In genomic region chr3:152469423-152470200, GRCm38 (mm10) we compare ENCODE assay signal across 14 mouse cellular contexts.
DNase-seq lines count a peak whose midpoint lies in the region; ATAC-seq lines count a peak whose summit lies in the region.
"Had no signal": no experiment of that assay in that cellular context is flagged by ENCODE, and none has a peak within 500 bp of the region (broad histone marks: within the 10 kb centered on the region; RNA-seq: fewer than 3 reads in every experiment).

No protein-coding gene starts in this region.

- peak overlapping the region; percentile 30 for H3K4me2 ChIP-seq in heart, embryonic 13.5 days
- H3K4me2 ChIP-seq: stomach, embryonic 15.5 days had no signal

- DNase-seq in heart, adult 11 months, result peak; percentile 95
- no peak for DNase-seq in heart, postnatal 25 days (ENCODE audit: low spot score)
- peak; percentile 51 for DNase-seq in urinary bladder, postnatal 14 days (ENCODE audit: low spot score)
- DNase-seq in urinary bladder, postnatal 4 days (ENCODE audit: low spot score in 2 of 2), result no peak
- DNase-seq in embryo, embryonic 9.5 days (ENCODE audit: extremely low spot score), result no peak
- DNase-seq in left cerebral cortex, postnatal 4 days, result no peak
- DNase-seq in kidney, postnatal 14 days, result no peak
- DNase-seq: lung, adult 18-20 months; right cerebral cortex, postnatal 4 days; thymus, postnatal 25 days had no signal

- intact Hi-C loops in heart, postnatal 25 days (cut with DNase I), result no loop called here
- intact Hi-C loops in left cerebral cortex, postnatal 4 days (cut with DNase I), result no loop called here

- H3K9ac ChIP-seq in heart, embryonic 13.5 days, result peak overlapping the region; percentile 48; the same call in 1 of the 2 replicates
- H3K9ac ChIP-seq: stomach, embryonic 15.5 days had no signal

- H3K4me3 ChIP-seq in heart, embryonic 13.5 days, result no peak overlapping the region
- H3K4me3 ChIP-seq: hindbrain, embryonic 10.5 days; stomach, embryonic 15.5 days had no signal

- no peaks in the 10 kb centered on the region for H3K9me3 ChIP-seq in heart, embryonic 13.5 days
- H3K9me3 ChIP-seq: hindbrain, embryonic 10.5 days; stomach, embryonic 15.5 days had no signal

- H3K36me3 ChIP-seq in heart, embryonic 13.5 days, result no peaks in the 10 kb centered on the region
- H3K36me3 ChIP-seq: hindbrain, embryonic 10.5 days; stomach, embryonic 15.5 days had no signal

- H3K4me1 ChIP-seq in heart, embryonic 13.5 days, result peaks cover 44% of the 10 kb centered on the region
- H3K4me1 ChIP-seq: stomach, embryonic 15.5 days had no signal

- peak overlapping the region; percentile 44 for H3K27ac ChIP-seq in heart, embryonic 13.5 days (replicated peaks)
- H3K27ac ChIP-seq: hindbrain, embryonic 10.5 days; stomach, embryonic 15.5 days had no signal

- no peak for ATAC-seq in heart, embryonic 13.5 days (ENCODE audit: extremely low read depth, insufficient number of reproducible peaks, low FRiP score, low TSS enrichment)
- ATAC-seq: intestine, postnatal 0 days had no signal

- 47% methylated on average over 18 of the region's 18 CpGs for WGBS in heart, embryonic 13.5 days

- H3K27me3 ChIP-seq in heart, embryonic 13.5 days (replicated peaks), result no peaks in the 10 kb centered on the region
- H3K27me3 ChIP-seq: stomach, embryonic 15.5 days had no signal

Comparison
In these comparisons a context has a peak if more than half of its experiments do, and no peak if none do; other contexts are left out.
1. DNase-seq: peak in heart, adult 11 months (single experiment) and urinary bladder, postnatal 14 days (single experiment); none in heart, postnatal 25 days (single experiment), urinary bladder, postnatal 4 days (0 of 2), embryo, embryonic 9.5 days (single experiment), left cerebral cortex, postnatal 4 days (single experiment) and kidney, postnatal 14 days (single experiment).